Mouse (Mus musculus): ENCODE results near the gene Miga1. TPM values are rescaled to one million over a fixed set of nuclear protein-coding genes. Genes with fewer than 3 reads are reported as not detected.
"Not testable (repeated sequence)": the region's sequence is repeated elsewhere in the genome, so short reads cannot be mapped to it uniquely, and the experiment has no call there.

Gene Miga1
- polyA plus RNA-seq, 1 experiment from 2014 or later, result 18.4 TPM

DNA sequence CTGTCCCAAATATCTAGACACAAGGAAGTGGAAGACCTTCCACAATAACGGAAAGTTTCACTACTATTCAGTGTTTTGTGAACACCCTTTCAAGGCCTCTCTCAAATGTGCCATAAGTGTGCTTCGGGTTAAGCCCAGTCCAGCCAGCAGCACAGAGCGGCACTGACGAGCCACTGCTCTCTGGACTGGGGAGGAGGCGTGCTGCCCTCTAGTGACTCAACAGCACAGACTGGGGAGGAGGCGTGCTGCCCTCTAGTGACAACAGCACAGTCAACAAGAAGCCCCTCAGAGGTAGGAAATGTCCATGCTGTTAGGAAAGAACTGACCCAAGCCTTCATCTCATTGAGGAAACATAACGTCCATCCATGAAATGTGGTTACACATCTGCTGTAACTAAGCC is 24.6 kb downstream of the Miga1 start:
- peaks cover 18% of the 10 kb centered on the region; the same call in 1 of the 2 replicates for H3K4me1 ChIP-seq
- WGBS, result 7% methylated on average over 7 of the region's 7 CpGs
- peaks cover 19% of the 10 kb centered on the region for H3K36me3 ChIP-seq
- DNase-seq (ENCODE audit: low spot score), result peak; percentile 96
- H3K4me3 ChIP-seq, result no peak overlapping the region
- H3K27me3 ChIP-seq (ENCODE audit: insufficient read depth, poor library complexity, severe bottlenecking), result no peaks in the 10 kb centered on the region
- H3K27ac ChIP-seq, result 0 out of 2 replicates have a peak overlapping the region, but pooled peaks have one; percentile 29
- H3K9me3 ChIP-seq, result no peaks in the 10 kb centered on the region

DNA sequence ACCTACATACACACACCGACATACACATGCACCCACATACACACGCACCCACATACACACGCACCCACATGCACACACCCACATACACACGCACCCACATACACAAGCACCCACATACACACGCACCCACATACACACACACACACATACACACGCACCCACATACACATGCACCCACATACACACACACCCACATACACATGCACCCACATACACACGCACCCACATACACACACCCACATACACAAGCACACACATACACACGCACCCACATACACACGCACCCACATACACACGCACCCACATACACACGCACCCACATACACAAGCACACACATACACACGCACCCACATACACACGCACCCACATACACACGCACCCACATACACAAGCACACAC is 25.5 kb downstream of the Miga1 start:
- not testable (repeated sequence) for H3K27me3 ChIP-seq (ENCODE audit: insufficient read depth, poor library complexity, severe bottlenecking); H3K9me3 ChIP-seq; H3K27ac ChIP-seq; DNase-seq (ENCODE audit: low spot score); H3K4me3 ChIP-seq
- 74% methylated on average over 14 of the region's 14 CpGs for WGBS
- Histone ChIP-seq H3K36me3 (peaks cover 15% of the 10 kb centered on the region), H3K4me1 (peaks cover 28% of the 10 kb centered on the region)

DNA sequence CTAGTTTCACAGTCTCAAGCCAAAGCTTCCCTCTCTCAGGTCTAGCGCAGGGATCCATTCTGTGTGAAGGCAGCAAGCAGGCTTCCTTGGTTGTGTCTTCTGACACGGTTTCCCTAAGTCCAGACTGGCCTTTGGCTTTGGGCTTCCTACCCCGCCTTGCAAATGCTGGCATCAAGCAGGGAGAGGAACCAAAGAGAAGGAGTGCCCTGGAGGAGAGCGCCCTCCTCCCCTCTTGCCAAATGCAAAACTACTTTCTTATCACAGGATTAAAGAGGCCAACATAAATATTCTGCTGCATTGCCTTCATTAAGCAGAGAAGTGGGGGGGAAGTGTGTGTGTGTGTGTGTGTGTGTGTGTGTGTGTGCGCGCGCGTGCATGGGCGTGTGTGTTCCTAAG is 31.0 kb downstream of the Miga1 start:
- no peaks in the 10 kb centered on the region for H3K9me3 ChIP-seq
- peak overlapping the region; percentile 86 for H3K27ac ChIP-seq
- H3K27me3 ChIP-seq (ENCODE audit: insufficient read depth, poor library complexity, severe bottlenecking), result no peaks in the 10 kb centered on the region
- WGBS, result 80% methylated on average over 9 of the region's 9 CpGs
- H3K36me3 ChIP-seq, result peaks cover 9% of the 10 kb centered on the region
- no peak for DNase-seq (ENCODE audit: low spot score)
- peaks cover 74% of the 10 kb centered on the region for H3K4me1 ChIP-seq
- no peak overlapping the region for H3K4me3 ChIP-seq

DNA sequence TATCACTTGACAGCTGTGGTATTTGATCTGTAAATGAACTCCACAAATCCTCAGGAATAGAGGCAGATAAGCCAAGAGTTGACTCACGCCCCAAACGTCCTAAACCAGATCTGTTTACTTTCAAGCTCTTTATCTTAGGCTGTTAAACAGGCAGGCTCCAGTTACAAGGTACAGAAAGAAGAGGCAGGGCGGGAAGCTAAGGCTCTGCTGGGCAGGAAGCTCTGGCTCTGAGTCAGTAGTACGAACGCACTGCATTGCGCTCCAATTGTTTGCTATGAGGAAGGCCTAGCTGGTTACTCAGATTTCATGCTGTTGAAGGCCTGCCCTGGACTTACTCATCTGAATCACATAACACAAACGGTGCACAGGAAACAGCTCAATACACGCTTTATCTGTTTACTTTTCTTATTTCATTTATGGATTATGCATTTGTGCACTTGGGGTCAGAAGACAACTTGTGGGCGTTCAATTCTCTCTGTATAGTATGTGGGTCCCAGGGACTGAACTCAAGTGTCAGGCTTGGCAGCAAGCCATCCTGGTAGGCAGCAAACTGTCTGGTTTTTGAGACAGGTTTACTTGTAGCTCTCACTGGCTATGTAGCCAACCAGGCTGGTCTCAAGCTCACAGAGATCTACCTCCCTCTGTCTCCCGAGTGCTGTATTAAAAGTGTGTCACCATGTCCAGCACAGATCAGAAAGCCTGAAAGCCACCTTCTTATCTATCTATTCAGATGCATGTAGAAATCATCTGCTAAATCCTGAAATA is 31.5 kb downstream of the Miga1 start:
- H3K4me1 ChIP-seq, result peaks cover 74% of the 10 kb centered on the region
- H3K36me3 ChIP-seq, result peaks cover 9% of the 10 kb centered on the region
- 11% methylated on average over 10 of the region's 10 CpGs for WGBS
- no peak overlapping the region for H3K4me3 ChIP-seq
- peak; percentile 90 for DNase-seq (ENCODE audit: low spot score)
- H3K27ac ChIP-seq, result peak overlapping the region; percentile 86
- no peaks in the 10 kb centered on the region for H3K27me3 ChIP-seq (ENCODE audit: insufficient read depth, poor library complexity, severe bottlenecking)
- no peaks in the 10 kb centered on the region for H3K9me3 ChIP-seq

DNA sequence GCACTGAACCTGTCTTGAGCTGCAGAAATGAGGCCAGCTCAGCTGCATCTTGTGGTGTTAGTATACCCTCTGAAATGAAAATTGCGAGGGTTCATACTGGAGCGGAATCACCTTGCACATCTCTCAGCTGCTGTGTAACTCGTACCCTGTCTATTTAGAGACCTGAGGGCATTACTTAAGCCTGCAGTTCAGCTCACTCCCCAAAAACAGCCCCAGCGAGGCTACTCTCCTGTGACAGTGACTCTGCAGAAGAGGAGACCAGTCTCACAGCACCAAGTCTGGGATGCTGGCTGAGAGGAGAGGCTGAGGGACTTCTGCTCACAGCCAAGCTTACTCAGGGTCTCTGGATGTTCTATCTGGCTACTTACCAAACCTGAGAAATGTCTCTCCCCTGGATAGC is 34.2 kb downstream of the Miga1 start:
- Histone ChIP-seq H3K27me3 (ENCODE audit: insufficient read depth, poor library complexity, severe bottlenecking) (no peaks in the 10 kb centered on the region), H3K4me3 (no peak overlapping the region), H3K27ac (peak overlapping the region; percentile 89), H3K4me1 (peaks cover 76% of the 10 kb centered on the region), H3K9me3 (no peaks in the 10 kb centered on the region), H3K36me3 (peaks cover 9% of the 10 kb centered on the region; the same call in 1 of the 2 replicates)
- WGBS, result 66% methylated on average over 4 of the region's 4 CpGs
- no peak for DNase-seq (ENCODE audit: low spot score)

DNA sequence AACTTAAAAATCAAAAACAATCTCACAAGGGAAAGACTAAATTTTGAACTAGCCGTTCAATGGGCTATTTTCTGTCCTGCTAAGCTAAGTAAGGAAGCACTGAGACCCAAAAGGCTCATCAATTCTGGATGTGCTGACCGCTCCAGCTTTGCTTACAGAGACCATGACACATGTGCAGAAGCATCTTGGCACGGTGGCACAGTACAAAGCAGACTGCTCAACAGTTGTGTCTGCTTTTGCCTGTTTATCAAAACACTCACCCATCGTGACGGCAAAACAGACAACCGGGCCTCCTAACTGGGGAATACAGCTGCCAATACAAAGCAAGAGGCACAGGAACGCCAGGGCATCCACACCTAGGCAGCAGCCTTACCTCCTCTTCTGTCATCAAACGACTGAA is 35.1 kb downstream of the Miga1 start:
- H3K36me3 ChIP-seq, result peaks cover 14% of the 10 kb centered on the region; the same call in 1 of the 2 replicates
- 53% methylated on average over 8 of the region's 8 CpGs for WGBS
- H3K4me3 ChIP-seq, result no peak overlapping the region
- H3K4me1 ChIP-seq, result peaks cover 71% of the 10 kb centered on the region
- no peaks in the 10 kb centered on the region for H3K27me3 ChIP-seq (ENCODE audit: insufficient read depth, poor library complexity, severe bottlenecking)
- H3K9me3 ChIP-seq, result no peaks in the 10 kb centered on the region
- DNase-seq (ENCODE audit: low spot score), result peak; percentile 74
- H3K27ac ChIP-seq, result peak overlapping the region; percentile 89

DNA sequence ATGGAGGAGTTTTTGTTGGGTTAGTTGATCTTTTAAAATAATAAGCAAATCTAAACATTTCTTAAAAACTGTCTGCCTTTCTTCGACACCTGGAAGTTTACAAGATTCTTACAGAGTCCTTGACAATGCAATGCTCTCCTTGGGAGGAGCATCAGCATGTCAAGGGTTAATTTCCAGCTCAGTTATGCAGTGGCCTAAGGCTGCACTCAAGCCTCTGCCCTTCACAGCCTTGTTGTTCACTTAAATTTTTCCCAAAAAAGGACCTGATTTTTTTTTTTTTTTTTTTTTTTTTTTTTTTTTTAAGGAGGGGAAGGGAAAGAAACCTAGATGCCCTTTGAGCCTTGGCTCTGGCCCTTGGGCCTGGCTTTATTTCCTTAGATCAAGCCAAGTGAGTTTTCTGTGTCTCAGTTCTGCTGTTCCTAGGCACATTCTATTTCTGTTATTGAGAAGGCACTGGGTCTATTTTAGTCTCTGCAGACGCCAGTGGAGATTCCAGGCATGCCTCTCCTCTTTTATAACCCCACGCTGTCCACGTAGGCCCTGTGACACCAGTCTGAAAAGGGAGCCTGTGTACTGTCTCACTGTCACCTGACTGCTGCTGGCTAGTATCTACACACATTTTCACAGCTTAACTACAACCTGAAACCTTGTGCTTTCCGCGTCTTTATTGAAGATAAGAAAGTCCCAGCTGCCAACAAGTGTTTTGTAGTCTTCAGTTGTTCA is 36.0 kb downstream of the Miga1 start:
- Histone ChIP-seq H3K4me1 (peaks cover 63% of the 10 kb centered on the region), H3K4me3 (no peak overlapping the region; the same call in 1 of the 2 replicates), H3K9me3 (no peaks in the 10 kb centered on the region), H3K36me3 (peaks cover 16% of the 10 kb centered on the region; the same call in 1 of the 2 replicates), H3K27me3 (ENCODE audit: insufficient read depth, poor library complexity, severe bottlenecking) (no peaks in the 10 kb centered on the region), H3K27ac (peak overlapping the region; percentile 89)
- WGBS, result 14% methylated on average over 6 of the region's 6 CpGs
- peak; percentile 93 for DNase-seq (ENCODE audit: low spot score)

DNA sequence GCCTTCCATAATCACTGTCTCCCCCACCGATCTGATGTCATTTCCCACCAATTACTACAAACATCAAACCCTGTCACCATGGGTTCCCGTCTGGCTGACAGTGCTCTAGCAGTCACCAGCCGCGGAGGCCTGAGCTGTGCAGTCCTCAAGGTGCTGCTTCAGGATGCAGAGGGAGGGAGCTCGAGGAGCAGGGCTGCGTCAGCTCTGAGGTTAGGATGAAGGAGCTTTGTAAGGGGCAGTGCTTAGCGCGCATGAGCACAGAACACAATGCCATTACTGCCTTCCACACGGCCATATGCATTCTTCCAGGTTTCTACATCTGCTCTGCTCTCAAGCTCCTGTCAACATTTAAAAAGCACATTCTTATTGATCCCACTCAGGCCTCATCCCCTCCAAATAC is 37.2 kb downstream of the Miga1 start:
- 57% methylated on average over 9 of the region's 9 CpGs for whole genome bisulfite sequencing
- H3K27me3 ChIP-seq (ENCODE audit: insufficient read depth, poor library complexity, severe bottlenecking), result no peaks in the 10 kb centered on the region
- peak overlapping the region; percentile 89 for H3K27ac ChIP-seq
- H3K36me3 ChIP-seq, result peaks cover 16% of the 10 kb centered on the region; the same call in 1 of the 2 replicates
- H3K4me1 ChIP-seq, result peaks cover 52% of the 10 kb centered on the region
- no peak overlapping the region for H3K4me3 ChIP-seq
- H3K9me3 ChIP-seq, result no peaks in the 10 kb centered on the region
- DNase-seq (ENCODE audit: low spot score), result peak; percentile 73

DNA sequence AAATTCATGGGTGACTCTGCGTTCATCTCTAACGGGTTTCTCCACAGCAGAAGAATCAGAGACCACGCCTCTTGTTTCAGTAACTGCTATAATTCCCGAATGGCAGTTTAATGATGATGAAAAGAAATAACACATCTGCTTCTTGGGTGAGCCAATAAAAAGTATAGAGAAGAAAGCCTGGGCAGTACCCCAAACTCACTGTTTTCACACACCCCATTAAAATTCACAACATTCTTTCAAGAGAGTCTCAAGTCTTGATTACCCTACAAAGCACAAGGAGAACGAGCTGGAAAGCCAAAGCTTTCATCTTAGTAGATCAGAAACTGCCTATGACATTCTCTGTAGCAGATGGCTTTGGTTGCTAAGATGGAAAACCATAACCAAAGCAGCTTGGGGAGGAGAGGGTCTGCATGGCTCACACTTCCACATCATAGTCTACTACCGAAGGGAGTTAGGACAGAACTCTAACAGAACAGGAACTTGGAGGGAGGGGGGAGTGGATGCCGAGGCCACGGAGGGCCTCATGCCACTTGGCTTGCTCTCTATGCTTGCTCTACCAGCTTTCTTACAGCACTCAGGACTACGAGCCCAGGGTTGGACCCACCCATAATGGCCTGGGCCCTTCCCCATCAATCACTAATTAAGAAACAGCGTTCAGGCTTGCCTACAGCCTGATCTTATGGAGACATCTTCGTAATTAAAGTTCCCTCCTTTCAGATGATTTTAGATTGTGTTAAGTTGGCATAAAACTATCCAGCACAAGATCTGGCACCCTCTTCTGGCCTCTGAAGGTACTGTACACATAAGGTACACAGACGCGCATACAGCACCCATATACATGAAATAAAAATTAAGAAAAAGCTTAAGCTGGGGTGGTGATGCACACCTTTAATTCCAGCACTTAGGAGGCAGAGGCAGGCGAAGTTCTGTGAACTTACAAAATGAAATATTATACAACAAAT is 39.5 kb downstream of the Miga1 start:
- H3K27ac ChIP-seq, result no peak overlapping the region
- H3K27me3 ChIP-seq (ENCODE audit: insufficient read depth, poor library complexity, severe bottlenecking), result no peaks in the 10 kb centered on the region
- peaks cover 33% of the 10 kb centered on the region for H3K4me1 ChIP-seq
- peaks cover 32% of the 10 kb centered on the region for H3K36me3 ChIP-seq
- DNase-seq (ENCODE audit: low spot score), result peak; percentile 38
- H3K9me3 ChIP-seq, result no peaks in the 10 kb centered on the region
- 90% methylated on average over 14 of the region's 14 CpGs for WGBS
- no peak overlapping the region for H3K4me3 ChIP-seq

DNA sequence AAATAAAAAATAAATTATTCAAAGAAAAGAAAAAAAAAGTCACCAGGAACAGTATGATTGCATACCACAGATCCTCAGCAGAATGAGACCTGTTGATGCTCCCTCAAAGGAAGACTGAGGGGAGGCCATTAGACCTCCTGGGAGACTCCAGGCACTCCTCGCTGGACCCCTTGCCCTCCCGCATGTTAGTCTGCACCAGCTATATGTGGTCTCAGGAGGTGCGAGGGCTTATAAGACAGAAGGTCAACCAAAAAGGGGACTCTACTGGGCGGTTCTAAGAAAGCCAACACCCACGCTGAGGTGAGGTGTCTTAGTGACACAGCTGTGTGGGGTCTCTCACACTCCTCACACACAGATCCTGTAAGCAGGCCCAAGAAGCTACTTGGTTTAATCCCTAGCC is 44.3 kb downstream of the Miga1 start:
- H3K4me3 ChIP-seq, result no peak overlapping the region
- DNase-seq (ENCODE audit: low spot score), result peak; percentile 54
- H3K9me3 ChIP-seq, result no peaks in the 10 kb centered on the region
- peaks cover 14% of the 10 kb centered on the region for H3K4me1 ChIP-seq
- H3K27ac ChIP-seq, result no peak overlapping the region
- no peaks in the 10 kb centered on the region for H3K27me3 ChIP-seq (ENCODE audit: insufficient read depth, poor library complexity, severe bottlenecking)
- H3K36me3 ChIP-seq, result peaks cover 30% of the 10 kb centered on the region
- WGBS, result 92% methylated on average over 5 of the region's 5 CpGs

DNA sequence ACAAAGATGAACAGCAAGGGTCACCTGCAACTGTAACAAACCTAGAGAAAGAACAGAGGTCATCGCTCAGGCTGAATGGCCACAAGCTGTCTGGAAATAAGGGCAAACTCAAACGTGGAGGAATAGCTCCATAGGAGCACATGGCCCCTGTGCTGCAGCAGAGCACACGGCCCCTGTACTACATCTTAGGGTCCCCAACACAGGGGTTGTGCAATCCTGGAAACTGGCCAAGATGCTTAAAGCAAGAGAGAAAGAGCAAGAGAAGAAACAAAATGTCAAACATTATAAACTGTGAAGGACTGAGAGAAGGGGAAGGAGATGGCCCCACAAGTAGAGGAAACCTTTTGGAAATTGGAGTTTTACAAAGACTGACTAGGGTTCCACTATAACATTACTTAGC is 45.8 kb downstream of the Miga1 start:
- DNase-seq (ENCODE audit: low spot score), result peak; percentile 36
- H3K9me3 ChIP-seq, result no peaks in the 10 kb centered on the region
- peaks cover 31% of the 10 kb centered on the region for H3K36me3 ChIP-seq
- peak overlapping the region; percentile 72; the same call in 1 of the 2 replicates for H3K27ac ChIP-seq
- H3K27me3 ChIP-seq (ENCODE audit: insufficient read depth, poor library complexity, severe bottlenecking), result no peaks in the 10 kb centered on the region
- H3K4me3 ChIP-seq, result no peak overlapping the region
- WGBS, result 75% methylated on average over 3 of the region's 3 CpGs
- H3K4me1 ChIP-seq, result peaks cover 14% of the 10 kb centered on the region

DNA sequence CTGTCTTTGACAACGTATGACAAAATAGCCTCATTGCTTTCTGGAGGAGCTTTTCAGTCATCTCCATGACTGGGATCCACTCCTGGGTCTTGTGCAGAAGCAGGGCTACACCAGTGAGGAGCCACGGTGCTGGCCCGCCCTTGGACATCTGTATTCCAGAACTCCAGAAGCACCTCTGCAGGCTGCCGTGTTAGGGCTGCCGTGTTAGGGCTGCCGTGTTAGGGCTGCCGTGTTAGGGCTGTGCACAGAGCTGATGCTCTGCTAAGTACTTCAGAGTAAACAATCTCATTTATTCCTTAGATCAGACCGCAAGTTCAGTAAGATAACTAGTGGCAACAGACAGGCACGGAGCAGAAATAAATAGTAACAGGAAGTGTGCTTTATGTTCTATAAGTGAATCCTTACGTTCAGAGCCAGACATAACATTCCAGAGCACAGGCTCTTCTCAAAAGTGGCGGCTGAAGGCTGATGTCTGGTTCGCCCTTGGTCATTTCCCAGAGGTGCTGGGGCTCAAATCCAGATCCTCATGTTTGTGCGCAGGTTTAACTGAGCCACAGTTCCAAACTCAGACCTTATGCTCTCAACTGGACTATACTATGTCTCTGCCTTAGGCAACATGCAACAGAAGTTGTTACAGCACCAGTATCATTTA is 46.6 kb downstream of the Miga1 start:
- DNase-seq (ENCODE audit: low spot score), result peak; percentile 58
- WGBS, result 63% methylated on average over 13 of the region's 13 CpGs
- Histone ChIP-seq H3K9me3 (no peaks in the 10 kb centered on the region), H3K36me3 (peaks cover 38% of the 10 kb centered on the region), H3K4me1 (peaks cover 14% of the 10 kb centered on the region), H3K27ac (peak overlapping the region; percentile 72), H3K27me3 (ENCODE audit: insufficient read depth, poor library complexity, severe bottlenecking) (no peaks in the 10 kb centered on the region), H3K4me3 (no peak overlapping the region)
